Mouse (Mus musculus): Measurements from ENCODE around the gene Thrb.

Thrb gene

GRCm38 (mm10) chr14:17784207-17784806 is 124.2 kb downstream of the Thrb start:
- no peak for DNase-seq (ENCODE audit: low read depth)

GRCm38 (mm10) chr14:17785370-17785769 is 125.3 kb downstream of the Thrb start:
- no peak for DNase-seq (ENCODE audit: low read depth)

GRCm38 (mm10) chr14:17786249-17786648 is 126.2 kb downstream of the Thrb start:
- no peak for DNase-seq (ENCODE audit: low read depth)

- DNase-seq (ENCODE audit: low read depth): no peak
Measured at GRCm38 (mm10) chr14:17803934-17804602, 144.0 kb downstream of the Thrb start.

- DNase-seq (ENCODE audit: low read depth): no peak
Measured at GRCm38 (mm10) chr14:17811051-17811450, 151.0 kb downstream of the Thrb start.

GRCm38 (mm10) chr14:17812414-17812813 is 152.4 kb downstream of the Thrb start:
- no peak for DNase-seq (ENCODE audit: low read depth)

- DNase-seq (ENCODE audit: low read depth): no peak
Measured at GRCm38 (mm10) chr14:17815103-17815502, 155.0 kb downstream of the Thrb start.

GRCm38 (mm10) chr14:17818086-17818485 is 158.0 kb downstream of the Thrb start:
- no peak for DNase-seq (ENCODE audit: low read depth)

GRCm38 (mm10) chr14:17822754-17823153 is 162.7 kb downstream of the Thrb start:
- DNase-seq (ENCODE audit: low read depth): no peak

GRCm38 (mm10) chr14:17827401-17827800 is 167.3 kb downstream of the Thrb start:
- DNase-seq (ENCODE audit: low read depth): no peak

GRCm38 (mm10) chr14:17835738-17836137 is 175.7 kb downstream of the Thrb start:
- no peak for DNase-seq (ENCODE audit: low read depth)

GRCm38 (mm10) chr14:17836766-17837165 is 176.7 kb downstream of the Thrb start:
- DNase-seq (ENCODE audit: low read depth): no peak

GRCm38 (mm10) chr14:17845003-17845697 is 185.1 kb downstream of the Thrb start:
- no peak for DNase-seq (ENCODE audit: low read depth)

GRCm38 (mm10) chr14:17845871-17846270 is 185.8 kb downstream of the Thrb start:
- no peak for DNase-seq (ENCODE audit: low read depth)

- DNase-seq (ENCODE audit: low read depth): no peak
Measured at GRCm38 (mm10) chr14:17846700-17847099, 186.6 kb downstream of the Thrb start.

GRCm38 (mm10) chr14:17847211-17847610 is 187.2 kb downstream of the Thrb start:
- no peak for DNase-seq (ENCODE audit: low read depth)

- no peak for DNase-seq (ENCODE audit: low read depth)
Measured at GRCm38 (mm10) chr14:17850355-17850754, 190.3 kb downstream of the Thrb start.

- no peak for DNase-seq (ENCODE audit: low read depth)
Measured at GRCm38 (mm10) chr14:17852236-17852635, 192.2 kb downstream of the Thrb start.

- DNase-seq (ENCODE audit: low read depth): no peak
Measured at GRCm38 (mm10) chr14:17859790-17860385, 199.8 kb downstream of the Thrb start.

- no peak for DNase-seq (ENCODE audit: low read depth)
Measured at GRCm38 (mm10) chr14:17862651-17863050, 202.6 kb downstream of the Thrb start.

GRCm38 (mm10) chr14:17863701-17864320 is 203.8 kb downstream of the Thrb start:
- DNase-seq (ENCODE audit: low read depth): no peak

- no peak for DNase-seq (ENCODE audit: low read depth)
Measured at GRCm38 (mm10) chr14:17868326-17868725, 208.3 kb downstream of the Thrb start.
